In genomic region chr15:79063160-79063740, GRCm38 (mm10) we compare ENCODE assay signal across 8 mouse cellular contexts. TPM values are rescaled to one million over a fixed set of nuclear protein-coding genes. Genes with fewer than 3 reads are reported as not detected.
DNase-seq lines count a peak whose midpoint lies in the region; ATAC-seq lines count a peak whose summit lies in the region.

No protein-coding gene starts in this region.

- H3K9ac ChIP-seq in lung, embryonic 15.5 days, result peak overlapping the region; percentile 41
- no peak overlapping the region; the same call in 1 of the 2 replicates for H3K9ac ChIP-seq in limb, embryonic 11.5 days (ENCODE audit: low read length)
- H3K9ac ChIP-seq in stomach, embryonic 14.5 days (replicated peaks; ENCODE audit: low read depth, low read length), result no peak overlapping the region

- no peak for ATAC-seq in lung, embryonic 15.5 days (ENCODE audit: borderline replicate concordance, extremely low read depth, low FRiP score, low TSS enrichment)
- ATAC-seq in erythroblast, adult 5-6 weeks (replicated peaks; ENCODE audit: low FRiP score, poor library complexity, severe bottlenecking), result 0 out of 2 replicates have a peak, but pooled peaks have one; percentile 9
- ATAC-seq in limb, embryonic 11.5 days (ENCODE audit: insufficient number of reproducible peaks, low FRiP score, low TSS enrichment, low read depth), result no peak
- ATAC-seq in stomach, embryonic 14.5 days (ENCODE audit: insufficient number of reproducible peaks, insufficient read depth, low FRiP score, low read depth), result no peak

- peak overlapping the region; percentile 41 for H3K27ac ChIP-seq in lung, embryonic 15.5 days
- H3K27ac ChIP-seq in limb, embryonic 11.5 days (replicated peaks; ENCODE audit: low read depth, low read length), result no peak overlapping the region
- 0 out of 2 replicates have a peak overlapping the region, but pooled peaks have one; percentile 41 for H3K27ac ChIP-seq in stomach, embryonic 14.5 days (ENCODE audit: low read length)

- no peaks in the 10 kb centered on the region for H3K9me3 ChIP-seq in lung, embryonic 15.5 days
- no peaks in the 10 kb centered on the region for H3K9me3 ChIP-seq in limb, embryonic 11.5 days (ENCODE audit: control insufficient read depth, low read length)
- H3K9me3 ChIP-seq in stomach, embryonic 14.5 days (ENCODE audit: control insufficient read depth, low read depth, low read length), result no peaks in the 10 kb centered on the region

- peaks cover 26% of the 10 kb centered on the region for H3K36me3 ChIP-seq in lung, embryonic 15.5 days
- peaks cover 5% of the 10 kb centered on the region for H3K36me3 ChIP-seq in limb, embryonic 11.5 days (ENCODE audit: control insufficient read depth, insufficient read depth, low read length)
- peaks cover 24% of the 10 kb centered on the region for H3K36me3 ChIP-seq in stomach, embryonic 14.5 days (ENCODE audit: control insufficient read depth, insufficient read depth, low read length)

- H3K4me2 ChIP-seq in lung, embryonic 15.5 days, result peak overlapping the region; percentile 62
- H3K4me2 ChIP-seq in limb, embryonic 11.5 days (ENCODE audit: low read depth, severe bottlenecking), result peak overlapping the region; percentile 44
- peak overlapping the region; percentile 46 for H3K4me2 ChIP-seq in stomach, embryonic 14.5 days (replicated peaks; ENCODE audit: low read depth, low read length)

- WGBS in lung, embryonic 15.5 days, result 8% methylated on average over 14 of the region's 14 CpGs
- WGBS in limb, embryonic 11.5 days, result 9% methylated on average over 14 of the region's 14 CpGs
- 11% methylated on average over 14 of the region's 14 CpGs for whole genome bisulfite sequencing in stomach, embryonic 14.5 days

- no peaks in the 10 kb centered on the region for H3K27me3 ChIP-seq in lung, embryonic 15.5 days
- no peaks in the 10 kb centered on the region for H3K27me3 ChIP-seq in limb, embryonic 11.5 days (ENCODE audit: control insufficient read depth, insufficient read depth, low read length)
- no peaks in the 10 kb centered on the region for H3K27me3 ChIP-seq in stomach, embryonic 14.5 days (ENCODE audit: control insufficient read depth, insufficient read depth, low read length)

- peak overlapping the region; percentile 83 for H3K4me3 ChIP-seq in lung, embryonic 15.5 days
- H3K4me3 ChIP-seq in limb, embryonic 11.5 days (ENCODE audit: low read depth, low read length), result peak overlapping the region; percentile 16
- peak overlapping the region; percentile 89; the same call in 1 of the 2 replicates for H3K4me3 ChIP-seq in stomach, embryonic 14.5 days (ENCODE audit: low read depth, low read length)

- no peak for DNase-seq in lung, postnatal 10 days
- no peak for DNase-seq in limb, embryonic 11.5 days (ENCODE audit: low spot score)
- DNase-seq in retina, postnatal 1 day, result no peak
- no peak for DNase-seq in cerebellum, adult 9-10 months
- no peak for DNase-seq in adrenal gland, adult 2 months

- peaks cover 23% of the 10 kb centered on the region for H3K4me1 ChIP-seq in lung, embryonic 15.5 days
- peaks cover 13% of the 10 kb centered on the region; the same call in 1 of the 2 replicates for H3K4me1 ChIP-seq in limb, embryonic 11.5 days (ENCODE audit: control insufficient read depth, insufficient read depth, low read length)
- H3K4me1 ChIP-seq in stomach, embryonic 14.5 days (ENCODE audit: control insufficient read depth, insufficient read depth, low read length), result 0 out of 2 replicates have a peak, but pooled peaks cover 9% of the 10 kb centered on the region

RNA-seq across cellular contexts. Expression of gene Ankrd54, which starts 0.6 kb away (rescaled TPM):
- polyA plus RNA-seq in lung, embryonic 15.5 days (2015; fragmentation: Nextera tagmentation; extraction: Ambion mirVana), result 57.0 and 61.0 TPM in 2 replicates
- total RNA-seq in erythroblast, adult 5-6 weeks (2015; ENCODE audit: low replicate concordance), result 12.3 and 20.0 TPM in 2 replicates
- 7.5 and 11.4 TPM in 2 replicates for total RNA-seq in erythroblast, adult 5-6 weeks (2017; ENCODE audit: low replicate concordance)
- polyA plus RNA-seq in limb, embryonic 11.5 days (2014; fragmentation: Nextera tagmentation; extraction: Ambion mirVana), result 56.7 and 63.2 TPM in 2 replicates
- 42.7 and 44.1 TPM in 2 replicates for polyA plus RNA-seq in stomach, embryonic 14.5 days (2014; fragmentation: Nextera tagmentation; extraction: Ambion mirVana)
- total RNA-seq in adrenal gland, adult 2 months (2021), result 10 to 100 TPM; 20.1 to 27.2 TPM
- polyA plus RNA-seq in adrenal gland, adult 2 months (2012; rRNA removed), result 91.9 and 101 TPM in 2 replicates

RNA-seq across cellular contexts. Expression of gene Eif3l, which starts 11.7 kb away (rescaled TPM):
- 223 and 225 TPM in 2 replicates for polyA plus RNA-seq in lung, embryonic 15.5 days (2015; fragmentation: Nextera tagmentation; extraction: Ambion mirVana)
- 29.4 and 47.6 TPM in 2 replicates for total RNA-seq in erythroblast, adult 5-6 weeks (2015; ENCODE audit: low replicate concordance)
- 51.3 and 56.2 TPM in 2 replicates for total RNA-seq in erythroblast, adult 5-6 weeks (2017; ENCODE audit: low replicate concordance)
- 275 and 280 TPM in 2 replicates for polyA plus RNA-seq in limb, embryonic 11.5 days (2014; fragmentation: Nextera tagmentation; extraction: Ambion mirVana)
- 218 and 224 TPM in 2 replicates for polyA plus RNA-seq in stomach, embryonic 14.5 days (2014; fragmentation: Nextera tagmentation; extraction: Ambion mirVana)
- 100 to 1,000 TPM; 136 to 160 TPM for total RNA-seq in adrenal gland, adult 2 months (2021)
- polyA plus RNA-seq in adrenal gland, adult 2 months (2012; rRNA removed), result 94.1 and 119 TPM in 2 replicates

RNA-seq across cellular contexts. Expression of gene Galr3, which starts 21.6 kb away (rescaled TPM):
- not detected in 2 replicates for polyA plus RNA-seq in lung, embryonic 15.5 days (2015; fragmentation: Nextera tagmentation; extraction: Ambion mirVana)
- total RNA-seq in erythroblast, adult 5-6 weeks (2015; ENCODE audit: low replicate concordance), result not detected in 2 replicates
- not detected in 2 replicates for total RNA-seq in erythroblast, adult 5-6 weeks (2017; ENCODE audit: low replicate concordance)
- polyA plus RNA-seq in limb, embryonic 11.5 days (2014; fragmentation: Nextera tagmentation; extraction: Ambion mirVana), result not detected in 2 replicates
- polyA plus RNA-seq in stomach, embryonic 14.5 days (2014; fragmentation: Nextera tagmentation; extraction: Ambion mirVana), result 0.30 and 0.39 TPM in 2 replicates
- total RNA-seq in adrenal gland, adult 2 months (2021), result under 1 TPM in 1 of 2 experiments, not detected in 1; 0.28 TPM
- polyA plus RNA-seq in adrenal gland, adult 2 months (2012; rRNA removed), result 1.4 and 4.2 TPM in 2 replicates

RNA-seq across cellular contexts. Expression of gene H1f0, which starts 35.0 kb away (rescaled TPM):
- polyA plus RNA-seq in lung, embryonic 15.5 days (2015; fragmentation: Nextera tagmentation; extraction: Ambion mirVana), result 560 and 562 TPM in 2 replicates
- 6.5 and 8.6 TPM in 2 replicates for total RNA-seq in erythroblast, adult 5-6 weeks (2015; ENCODE audit: low replicate concordance)
- 8.2 and 20.5 TPM in 2 replicates for total RNA-seq in erythroblast, adult 5-6 weeks (2017; ENCODE audit: low replicate concordance)
- 271 and 369 TPM in 2 replicates for polyA plus RNA-seq in limb, embryonic 11.5 days (2014; fragmentation: Nextera tagmentation; extraction: Ambion mirVana)
- polyA plus RNA-seq in stomach, embryonic 14.5 days (2014; fragmentation: Nextera tagmentation; extraction: Ambion mirVana), result 160 and 175 TPM in 2 replicates
- total RNA-seq in adrenal gland, adult 2 months (2021), result 100 to 1,000 TPM in 1 of 2 experiments, 10 to 100 TPM in 1; 94.6 to 204 TPM
- 109 and 135 TPM in 2 replicates for polyA plus RNA-seq in adrenal gland, adult 2 months (2012; rRNA removed)

RNA-seq across cellular contexts. Expression of gene Micall1, which starts 45.4 kb away (rescaled TPM):
- polyA plus RNA-seq in lung, embryonic 15.5 days (2015; fragmentation: Nextera tagmentation; extraction: Ambion mirVana), result 7.5 and 8.8 TPM in 2 replicates
- 0.77 and 1.9 TPM in 2 replicates for total RNA-seq in erythroblast, adult 5-6 weeks (2015; ENCODE audit: low replicate concordance)
- total RNA-seq in erythroblast, adult 5-6 weeks (2017; ENCODE audit: low replicate concordance), result 0.68 and 0.98 TPM in 2 replicates
- 7.8 and 8.1 TPM in 2 replicates for polyA plus RNA-seq in limb, embryonic 11.5 days (2014; fragmentation: Nextera tagmentation; extraction: Ambion mirVana)
- 12.1 and 12.5 TPM in 2 replicates for polyA plus RNA-seq in stomach, embryonic 14.5 days (2014; fragmentation: Nextera tagmentation; extraction: Ambion mirVana)
- total RNA-seq in adrenal gland, adult 2 months (2021), result 10 to 100 TPM; 36.5 to 49.5 TPM
- 61.7 and 65.0 TPM in 2 replicates for polyA plus RNA-seq in adrenal gland, adult 2 months (2012; rRNA removed)

Comparison
In these comparisons a context has a peak if more than half of its experiments do, and no peak if none do; other contexts are left out.
1. H3K4me3 ChIP-seq: peak in every context shown above with its lines; median percentile 89 in stomach, embryonic 14.5 days; 83 in lung, embryonic 15.5 days; 16 in limb, embryonic 11.5 days.